Mouse (Mus musculus): ENCODE data around the gene Vps16. TPM values are rescaled to one million over a fixed set of nuclear protein-coding genes. Genes with fewer than 3 reads are reported as not detected.
A peak's percentile ranks its signal among the peaks of the same experiment; 100 is the strongest.

The Vps16 gene
- total RNA-seq, 2 experiments from 2014 or later, result 14.9 to 18.7 TPM

DNA sequence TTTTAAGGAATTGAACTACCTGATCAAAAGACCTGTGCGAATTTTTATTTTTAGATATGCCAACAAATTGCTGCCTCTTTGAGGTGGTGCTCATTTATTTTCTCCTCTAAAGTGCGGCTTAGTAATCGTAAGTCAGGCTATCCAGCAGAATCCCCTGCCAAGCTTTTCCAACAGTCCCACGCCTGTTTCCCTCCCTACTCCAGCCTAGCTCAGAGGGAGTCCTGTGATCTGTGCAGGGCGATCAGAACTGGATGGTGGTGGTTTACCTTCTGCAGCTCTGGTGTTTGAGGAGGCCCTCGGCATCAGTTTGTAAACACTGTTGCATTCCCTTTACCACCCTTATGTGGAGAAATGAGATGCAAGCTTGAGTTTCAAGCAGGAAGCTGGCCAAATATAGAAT lies 29.3 kb downstream of the Vps16 start:
- intact Hi-C loops (cut with DNase I), result no loop called here
- DNase-seq, result no peak

DNA sequence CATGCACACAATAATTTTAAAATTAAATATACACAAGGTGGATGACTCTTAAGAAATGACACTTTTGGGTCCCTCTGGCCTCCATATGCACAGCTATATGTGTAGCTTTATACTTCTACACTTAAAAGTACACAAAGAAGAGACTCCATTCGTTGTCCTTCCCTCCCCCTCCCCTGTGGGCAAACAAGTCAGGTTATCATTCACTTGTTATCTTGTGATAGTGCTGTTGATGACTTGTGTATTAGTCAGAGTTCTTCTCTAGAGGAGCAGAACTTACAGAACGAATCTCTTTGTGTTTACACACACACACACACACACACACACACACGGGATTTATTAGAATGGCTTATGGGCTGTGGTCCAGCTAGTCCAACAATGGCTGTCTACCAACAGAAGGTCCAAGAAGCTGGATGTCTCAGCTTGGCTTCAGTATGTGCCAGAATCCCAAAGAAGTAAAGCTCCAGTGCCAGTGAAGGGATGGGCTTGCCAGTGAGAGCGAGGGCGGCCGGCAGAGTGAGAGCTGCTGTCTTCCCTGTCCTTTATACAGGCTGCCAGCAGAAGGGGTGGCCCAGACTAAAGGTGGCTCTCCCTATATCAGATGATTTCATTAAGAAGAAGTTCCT lies 30.7 kb downstream of the Vps16 start:
- no peak for DNase-seq
- intact Hi-C loops (cut with DNase I), result no loop called here

DNA sequence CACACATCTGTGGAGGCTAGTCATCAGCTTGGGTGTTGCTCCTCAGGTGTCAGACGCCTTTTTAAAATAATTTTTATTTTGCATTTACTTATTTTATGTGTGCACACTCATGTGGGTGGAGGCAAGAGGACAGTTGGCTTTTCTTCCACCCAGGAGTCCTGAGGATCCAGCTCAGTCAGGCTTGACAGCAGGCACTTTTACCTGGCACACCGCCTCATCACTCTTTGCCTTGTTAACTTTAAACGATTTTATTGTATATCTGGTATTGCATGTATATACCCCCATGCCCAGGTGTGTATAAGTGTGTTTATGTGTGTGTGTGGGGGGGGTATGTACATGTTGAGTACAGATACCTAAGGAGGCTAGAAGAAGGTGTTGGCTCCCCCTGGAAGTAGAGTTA lies 33.7 kb downstream of the Vps16 start:
- intact Hi-C loops (cut with DNase I), result no loop called here
- DNase-seq, result no peak

DNA sequence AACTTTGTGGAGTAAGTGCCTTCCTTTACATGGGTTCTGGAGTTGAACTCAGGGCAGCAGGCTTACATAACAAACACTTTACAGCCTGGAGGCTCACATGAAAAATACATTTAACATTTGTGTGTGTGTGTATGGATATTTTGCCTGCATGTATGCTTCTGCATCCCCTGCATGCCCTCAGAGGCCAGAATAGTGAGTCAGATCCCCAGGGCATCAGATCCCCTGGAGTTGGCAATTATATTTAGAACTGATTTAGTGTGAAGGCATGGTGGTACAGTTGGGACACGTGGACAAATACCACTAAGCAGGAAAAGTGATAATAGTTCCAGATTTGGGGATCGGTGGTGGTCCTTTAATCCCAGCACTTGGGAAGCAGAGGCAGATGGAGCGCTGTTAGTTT lies 35.4 kb downstream of the Vps16 start:
- intact Hi-C loops (cut with DNase I), result no loop called here
- no peak for DNase-seq

DNA sequence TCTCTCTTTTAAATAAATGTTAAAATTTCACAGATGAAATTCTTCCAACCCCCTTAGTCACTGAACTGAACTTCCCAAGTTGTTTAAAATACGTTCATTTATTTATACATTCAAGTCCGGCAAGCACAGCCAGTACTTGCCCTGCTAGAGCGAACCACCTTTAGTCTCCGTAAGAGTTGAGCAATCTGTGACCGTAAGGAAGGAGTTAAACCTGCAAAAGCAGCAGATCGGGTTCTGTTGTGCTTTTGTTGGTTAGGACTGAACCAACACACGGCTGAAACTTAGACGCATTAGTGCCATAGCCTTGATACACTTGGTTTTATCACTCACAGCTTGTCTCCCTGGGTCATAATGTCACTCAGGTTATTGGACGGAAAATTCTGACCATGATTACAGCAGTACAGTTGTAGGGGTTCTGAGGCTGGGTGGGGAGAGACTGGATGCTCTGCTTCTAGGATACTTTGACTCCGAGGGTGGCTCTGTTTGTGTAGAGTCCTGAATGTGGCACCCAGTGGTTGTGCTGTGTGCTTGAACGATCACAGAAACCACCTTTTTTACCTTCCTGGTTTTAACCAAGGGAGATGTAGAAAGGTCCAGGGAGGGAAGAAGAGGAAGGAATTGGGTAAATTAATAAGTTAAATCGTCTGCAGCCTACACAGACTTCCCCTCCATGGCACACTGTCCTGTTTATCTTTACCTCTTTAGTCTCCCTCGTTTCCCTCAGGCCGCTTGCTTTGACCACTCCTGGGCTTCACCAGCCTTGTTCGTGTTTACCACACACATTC lies 37.3 kb downstream of the Vps16 start:
- no peak for DNase-seq
- intact Hi-C loops (cut with DNase I), result no loop called here

DNA sequence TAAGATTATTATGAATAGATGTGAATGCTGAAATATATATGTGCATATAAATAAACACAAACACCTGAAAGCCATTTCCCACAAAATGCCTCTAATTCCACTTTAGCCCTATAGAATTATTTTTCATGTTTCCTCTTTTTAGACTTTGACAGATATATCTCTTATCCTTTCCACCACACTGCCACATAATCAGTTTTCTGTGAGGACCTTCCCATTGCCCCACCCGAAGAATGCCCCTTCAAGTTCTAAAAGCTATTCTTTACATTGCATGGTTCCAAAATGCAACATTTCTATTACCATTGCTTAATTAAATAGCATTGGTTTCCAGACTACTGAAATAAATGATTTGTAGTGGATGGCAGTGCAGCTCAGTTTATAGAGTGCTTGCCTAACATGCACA lies 42.3 kb downstream of the Vps16 start:
- no peak for DNase-seq
- intact Hi-C loops (cut with DNase I), result no loop called here

DNA sequence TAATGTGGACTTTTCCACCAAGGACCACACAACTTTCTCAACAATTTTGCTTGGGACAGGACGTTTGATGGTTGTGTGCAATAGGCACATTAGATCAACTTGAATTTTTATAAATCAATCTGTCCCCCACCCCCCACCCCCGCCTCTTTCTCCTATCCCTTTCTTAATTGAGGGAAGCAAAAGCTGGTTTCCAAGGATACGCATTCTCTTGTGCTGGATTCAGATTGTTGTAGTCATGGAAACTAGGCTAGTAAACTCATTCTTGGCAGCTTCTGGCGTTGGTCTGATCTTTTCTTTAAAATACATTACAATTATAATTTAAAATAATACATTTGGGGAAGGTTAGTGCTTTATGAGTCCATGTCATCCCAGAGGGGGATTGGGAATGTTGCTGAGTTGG lies 45.2 kb downstream of the Vps16 start:
- intact Hi-C loops (cut with DNase I), result no loop called here
- DNase-seq, result no peak

DNA sequence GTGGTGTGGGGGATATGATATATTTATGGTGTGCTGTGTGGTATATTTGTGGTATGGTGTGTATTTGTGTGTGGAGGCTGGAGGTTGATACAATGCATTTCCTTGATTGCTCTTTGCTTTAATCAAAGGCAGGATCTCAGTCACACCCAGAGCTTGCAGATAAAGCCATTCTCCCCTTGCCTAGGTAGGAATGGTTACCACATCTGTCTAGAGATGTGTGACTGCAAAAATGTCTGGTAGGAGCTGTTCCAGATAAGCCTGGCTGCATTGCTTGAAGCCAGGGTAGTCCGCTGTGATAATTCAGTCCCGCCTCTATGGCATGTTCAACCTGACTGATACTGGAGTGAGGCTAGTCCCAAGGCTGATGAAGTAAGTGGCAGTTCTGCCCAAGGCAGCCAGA lies 45.8 kb downstream of the Vps16 start:
- DNase-seq, result no peak
- intact Hi-C loops (cut with DNase I), result no loop called here

DNA sequence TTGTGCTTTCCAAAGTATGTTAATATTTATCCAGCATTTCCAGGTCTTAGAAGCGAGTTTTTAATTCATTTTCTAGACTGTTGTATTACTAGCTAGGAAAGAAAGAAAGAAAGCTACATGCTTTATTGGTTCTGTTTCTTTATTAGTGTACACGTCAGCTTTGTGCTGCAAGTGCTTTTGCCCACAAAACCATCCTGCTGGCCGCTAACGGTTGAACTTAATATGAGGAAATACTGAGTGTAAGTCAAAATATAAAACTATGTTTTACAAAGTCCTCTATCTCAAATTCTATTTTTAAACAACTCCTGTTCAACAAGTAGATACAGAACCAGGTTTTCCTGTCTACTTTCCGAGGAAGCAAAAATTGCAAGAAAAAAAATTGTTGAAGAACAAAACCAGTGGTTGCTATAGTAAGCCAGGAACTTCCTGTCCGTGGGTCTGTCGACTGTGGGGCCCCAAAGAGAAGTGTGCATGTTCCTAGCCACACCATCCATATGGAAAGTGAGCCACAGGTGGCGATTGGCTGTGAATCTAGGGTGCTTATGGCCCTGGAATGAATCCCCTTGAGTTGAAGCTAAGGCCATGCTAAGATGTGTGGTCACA lies 48.9 kb downstream of the Vps16 start:
- intact Hi-C loops (cut with DNase I), result no loop called here
- DNase-seq, result no peak

DNA sequence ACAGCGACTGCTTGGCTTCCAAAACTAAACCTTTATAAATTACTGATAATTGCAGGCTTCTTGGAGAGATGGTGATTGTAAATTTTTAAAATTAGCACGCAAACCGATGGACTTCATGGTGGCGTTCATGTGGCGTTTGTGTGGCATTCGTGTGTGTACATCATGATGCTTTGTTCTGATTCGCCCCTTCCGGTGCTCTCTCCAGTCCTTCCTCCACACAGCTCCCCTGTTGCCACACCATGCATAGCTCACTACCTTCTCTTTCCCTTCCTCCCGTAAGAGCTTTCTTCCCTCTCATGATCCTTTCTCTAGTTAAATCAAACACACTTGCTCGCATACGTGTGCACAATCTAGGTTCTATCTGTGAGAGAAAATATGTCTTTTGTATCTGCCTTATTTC lies 51.6 kb downstream of the Vps16 start:
- DNase-seq, result no peak
- intact Hi-C loops (cut with DNase I), result no loop called here

DNA sequence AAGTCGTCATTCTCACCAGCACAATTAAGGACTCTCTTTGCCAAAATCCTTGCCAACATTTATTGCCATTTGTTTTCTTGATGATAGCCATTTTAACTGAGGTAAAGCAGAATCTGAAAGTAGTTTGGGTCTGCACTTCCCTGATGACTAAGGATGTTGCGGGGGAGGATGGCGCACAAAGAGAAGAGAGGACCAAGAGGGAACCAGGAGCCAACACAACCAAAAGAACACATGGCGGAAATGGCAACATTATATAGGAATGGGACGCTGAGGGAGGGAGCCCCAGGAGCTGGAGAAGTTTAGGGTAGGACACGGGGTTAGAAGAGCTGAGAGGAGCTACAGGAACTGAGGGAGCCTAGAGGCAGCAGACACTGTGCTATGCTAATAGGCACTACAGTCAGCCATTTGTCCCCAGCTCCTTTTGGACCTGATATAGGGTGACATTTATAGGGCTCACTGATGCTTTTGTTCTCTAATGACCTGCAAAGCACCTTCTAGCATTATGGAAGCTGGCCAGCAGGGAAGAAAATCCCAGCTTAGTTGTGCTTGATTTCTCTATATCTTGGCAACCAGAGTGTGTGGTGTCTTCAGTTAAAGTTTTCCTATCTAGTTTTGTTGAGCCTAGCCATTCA lies 52.6 kb downstream of the Vps16 start:
- intact Hi-C loops (cut with DNase I), result no loop called here
- no peak for DNase-seq

DNA sequence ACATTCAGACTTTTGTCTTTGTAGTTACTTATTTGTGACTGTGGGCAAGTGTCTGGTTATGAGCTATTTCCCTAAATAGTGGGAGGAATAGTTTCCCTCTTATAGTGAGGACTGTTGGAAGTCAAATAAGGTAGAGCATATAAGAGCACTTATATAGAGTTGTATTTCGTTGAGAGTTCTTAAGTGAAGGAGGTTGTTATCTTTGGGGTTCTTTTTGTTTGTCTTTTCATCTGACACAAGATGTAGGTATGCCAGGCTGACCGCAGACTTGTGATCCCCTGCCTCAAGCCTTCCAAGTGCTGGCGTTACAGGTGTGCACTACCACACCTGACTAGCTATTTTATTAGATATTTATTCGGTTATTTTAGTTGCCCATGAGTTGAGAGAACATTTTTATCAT lies 58.0 kb downstream of the Vps16 start:
- no peak for DNase-seq
- intact Hi-C loops (cut with DNase I), result no loop called here

DNA sequence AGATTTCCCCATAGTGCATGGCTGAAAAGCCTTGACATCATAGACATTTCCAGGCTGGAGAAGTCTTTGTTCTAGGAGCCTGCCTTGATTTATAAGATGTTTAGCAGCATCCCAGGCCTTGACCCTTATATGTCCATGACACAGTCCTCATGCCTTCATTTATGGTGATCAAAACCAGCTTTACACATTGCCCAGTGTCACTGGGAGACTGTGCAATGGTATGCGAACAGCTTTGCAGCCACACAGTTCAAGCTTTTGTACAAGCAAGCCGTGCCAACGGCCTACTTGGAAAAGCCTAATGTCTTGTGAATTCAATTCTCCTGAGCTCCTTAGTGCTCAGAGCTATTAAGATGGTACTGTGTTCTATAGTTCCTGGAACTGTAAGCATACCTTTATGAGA lies 58.6 kb downstream of the Vps16 start:
- DNase-seq, result no peak
- intact Hi-C loops (cut with DNase I), result no loop called here

DNA sequence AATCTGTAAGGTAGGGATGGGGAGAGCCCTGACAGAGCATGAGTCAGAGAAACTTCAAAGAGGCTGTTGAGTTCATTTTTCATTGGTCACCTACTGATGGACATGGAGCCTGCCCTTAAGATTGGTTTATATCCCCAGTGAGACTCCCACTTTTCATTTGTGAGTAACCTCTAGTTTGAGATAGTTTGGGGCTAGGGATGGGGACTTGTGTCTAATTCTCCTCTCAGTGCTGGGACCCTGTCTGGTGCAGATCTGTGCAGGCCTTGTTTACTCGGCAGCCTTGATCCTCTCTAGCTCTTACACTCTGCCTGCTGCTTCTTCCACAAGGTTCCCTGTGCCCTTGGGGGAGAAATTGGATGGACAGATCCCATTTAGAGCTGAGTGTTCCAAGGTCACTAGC lies 60.1 kb downstream of the Vps16 start:
- DNase-seq, result no peak
- intact Hi-C loops (cut with DNase I), result no loop called here

DNA sequence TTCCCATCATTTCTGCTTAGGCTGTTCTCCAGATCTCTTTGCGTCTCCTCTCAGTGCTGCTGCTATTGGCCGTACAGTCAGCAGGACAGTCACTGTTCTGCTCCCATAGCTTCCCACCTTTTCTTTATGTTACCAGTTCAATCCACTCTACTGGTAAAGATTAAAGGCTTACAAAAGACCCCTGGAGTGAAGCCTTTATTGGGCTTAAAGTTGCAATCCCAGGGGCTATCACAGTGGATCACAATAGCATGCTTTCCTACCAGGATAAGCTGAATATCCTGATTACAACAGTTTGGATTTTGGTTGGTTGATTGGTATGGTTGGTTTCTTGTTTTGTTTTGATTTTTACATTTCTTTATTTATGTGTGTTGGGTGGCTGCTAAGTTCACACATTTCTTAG lies 63.9 kb downstream of the Vps16 start:
- intact Hi-C loops (cut with DNase I), result no loop called here
- DNase-seq, result no peak

DNA sequence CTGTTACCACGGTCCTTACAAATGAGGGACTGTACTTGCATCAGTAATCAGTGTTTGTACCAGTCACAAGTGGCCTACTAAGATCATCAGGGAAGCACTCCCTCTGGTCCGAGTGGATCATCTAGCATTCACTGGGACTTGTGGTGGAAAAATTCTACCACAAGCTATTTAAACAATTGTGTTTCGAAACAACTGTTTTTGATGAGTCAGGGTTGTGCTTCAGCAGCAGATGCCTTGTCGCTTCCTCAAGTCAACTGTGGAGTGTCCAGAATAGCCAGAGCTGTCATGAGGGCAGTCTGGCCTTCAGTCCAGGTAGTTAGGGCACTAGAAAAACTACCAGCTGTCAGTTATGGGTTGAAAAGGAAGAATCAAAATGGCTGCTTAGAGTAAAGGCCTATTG lies 64.5 kb downstream of the Vps16 start:
- no peak for DNase-seq
- intact Hi-C loops (cut with DNase I), result no loop called here

DNA sequence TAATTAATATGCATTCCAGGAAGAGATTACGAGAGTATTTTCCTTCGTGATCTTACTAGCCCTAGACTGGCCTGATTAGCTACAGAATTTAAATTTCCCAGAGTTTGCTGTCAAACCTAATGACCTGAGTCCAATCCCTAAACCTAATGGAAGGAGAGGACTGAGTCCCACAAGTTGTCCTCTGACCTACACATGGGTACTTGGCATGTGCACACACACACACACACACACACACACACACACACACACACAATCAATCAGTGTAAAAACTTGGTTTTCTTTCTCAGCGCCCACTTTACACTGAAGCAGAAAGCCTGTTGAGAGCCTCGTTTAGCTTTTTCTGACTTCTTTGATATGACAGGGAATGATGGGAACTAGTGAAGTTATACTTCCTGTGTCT lies 67.0 kb downstream of the Vps16 start:
- no peak for DNase-seq
- intact Hi-C loops (cut with DNase I), result no loop called here

DNA sequence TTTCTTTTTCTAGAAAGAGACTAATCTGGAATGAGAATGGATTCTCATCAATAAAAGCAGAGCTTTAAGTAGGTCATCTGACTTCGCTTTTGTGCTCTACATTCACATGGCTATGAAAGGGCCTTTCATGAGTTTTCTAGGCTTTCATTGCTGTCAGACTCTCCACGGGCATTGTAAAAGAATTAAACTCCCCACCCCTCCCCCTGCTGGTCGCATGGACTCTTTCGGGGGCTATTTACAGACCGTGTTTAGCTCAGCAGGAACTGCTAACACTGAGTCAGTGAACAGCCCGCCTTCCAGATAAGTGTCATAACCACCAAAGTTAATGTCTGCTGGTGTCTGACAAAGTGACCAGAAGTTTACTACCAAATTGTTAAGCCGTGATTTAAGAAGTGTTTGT lies 67.4 kb downstream of the Vps16 start:
- intact Hi-C loops (cut with DNase I), result no loop called here
- DNase-seq, result peak; percentile 19 to 20
